Mouse (Mus musculus) lung, adult 18-20 months (tissue): ENCODE data around the gene Slc37a2.
A peak's percentile ranks its signal among the peaks of the same experiment; 100 is the strongest.

Experiments
- DNase-seq, 2 experiments: peaks; one replicate each; pipeline ENCODE4 v3.0.0; 2022; ENCODE audit warnings: mixed read lengths in 2 of 2

The Slc37a2 gene

GRCm38 (mm10) chr9:37214327-37215060 is 41.0 kb downstream of the Slc37a2 start:
- DNase-seq, result no peak

DNA sequence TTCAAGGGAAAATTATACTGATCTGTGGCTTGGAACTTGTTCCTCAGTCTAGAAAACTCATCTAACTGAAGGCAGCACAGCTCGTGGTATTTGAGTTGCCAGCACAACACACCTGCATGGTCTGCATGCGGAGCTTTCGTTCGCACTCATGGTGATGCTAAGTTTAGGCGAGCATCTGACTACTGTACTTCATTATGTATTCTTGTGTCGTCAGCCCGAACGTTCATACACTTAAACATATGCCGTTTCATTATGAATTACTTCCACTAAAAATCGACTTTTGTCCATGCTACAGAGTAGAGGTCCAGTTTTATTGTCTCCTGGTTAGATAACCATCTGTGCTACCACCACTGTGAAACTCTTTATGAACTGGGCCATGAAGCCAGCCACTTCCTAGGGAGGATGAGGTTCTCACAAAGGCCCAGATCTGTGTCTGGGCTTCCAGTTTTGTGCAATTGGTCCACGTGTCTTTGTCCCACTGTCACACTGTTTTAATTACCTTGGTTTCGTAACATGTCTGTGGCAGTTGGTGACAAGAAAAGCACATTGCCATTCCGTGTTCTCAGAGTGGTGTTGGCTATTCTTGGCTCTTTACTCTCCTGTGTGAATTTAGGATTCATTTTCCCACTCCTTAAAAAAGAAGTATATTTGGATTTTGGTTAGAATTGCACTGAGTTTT is 42.3 kb downstream of the Slc37a2 start:
- no peak for DNase-seq

DNA sequence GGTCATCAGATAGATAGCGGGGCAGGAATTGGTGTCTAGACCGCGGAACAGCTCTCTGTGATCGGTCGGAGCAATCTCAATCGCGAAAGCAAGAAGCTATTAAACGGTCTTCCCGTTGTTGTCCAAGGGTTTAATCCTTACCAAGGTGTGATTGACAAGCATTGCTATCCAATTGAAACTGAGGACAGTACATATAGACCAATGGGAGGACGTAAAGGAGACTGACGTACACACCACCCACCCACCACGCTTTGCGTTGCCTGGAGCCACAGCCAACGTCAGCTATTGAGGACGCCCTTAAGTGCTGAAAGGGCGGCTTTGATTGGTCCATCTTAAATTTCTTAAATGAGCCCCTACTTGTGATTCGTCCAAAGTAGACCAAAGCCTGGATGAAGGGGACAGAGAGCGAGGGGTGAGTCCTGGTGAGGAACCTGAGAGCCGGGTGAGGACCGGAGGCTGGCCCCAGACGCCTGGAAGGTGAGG is 47.6 kb downstream of the Slc37a2 start, which contains the start of gene Tmem218:
TSS of gene Tmem218 (plus strand) at position 295 of the 483 bp plus-strand sequence.
- DNase-seq, result peak; percentile 93 to 96

- DNase-seq, result no peak
Observed at GRCm38 (mm10) chr9:37203884-37204283, 51.7 kb downstream of the Slc37a2 start.

GRCm38 (mm10) chr9:37200414-37200813 is 55.1 kb downstream of the Slc37a2 start:
- peak; percentile 9 to 30 for DNase-seq

- no peak for DNase-seq
Observed at GRCm38 (mm10) chr9:37197067-37197466, 58.5 kb downstream of the Slc37a2 start.

DNA sequence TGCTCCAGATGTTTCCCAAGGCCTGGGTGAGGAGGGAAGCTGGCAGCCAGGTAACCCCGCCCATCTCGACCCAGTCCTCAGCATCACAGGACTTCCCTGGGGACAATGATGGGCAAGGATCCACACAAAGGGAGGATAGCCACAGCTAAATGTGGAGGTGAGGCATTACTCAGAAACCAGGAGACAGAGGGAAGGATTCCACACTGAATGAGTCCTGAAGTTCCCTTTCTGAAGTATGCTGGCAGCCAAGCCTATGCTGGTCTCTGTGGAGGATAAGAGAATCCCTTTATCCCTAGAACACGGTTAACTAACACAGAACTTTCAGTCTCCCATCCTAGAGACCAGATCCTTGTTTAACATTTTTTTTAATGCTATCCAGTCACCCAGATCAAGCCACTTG is 67.5 kb downstream of the Slc37a2 start:
- no peak for DNase-seq

- no peak for DNase-seq
Observed at GRCm38 (mm10) chr9:37187407-37187806, 68.1 kb downstream of the Slc37a2 start.

- no peak for DNase-seq
Observed at GRCm38 (mm10) chr9:37183176-37183575, 72.4 kb downstream of the Slc37a2 start.

DNA sequence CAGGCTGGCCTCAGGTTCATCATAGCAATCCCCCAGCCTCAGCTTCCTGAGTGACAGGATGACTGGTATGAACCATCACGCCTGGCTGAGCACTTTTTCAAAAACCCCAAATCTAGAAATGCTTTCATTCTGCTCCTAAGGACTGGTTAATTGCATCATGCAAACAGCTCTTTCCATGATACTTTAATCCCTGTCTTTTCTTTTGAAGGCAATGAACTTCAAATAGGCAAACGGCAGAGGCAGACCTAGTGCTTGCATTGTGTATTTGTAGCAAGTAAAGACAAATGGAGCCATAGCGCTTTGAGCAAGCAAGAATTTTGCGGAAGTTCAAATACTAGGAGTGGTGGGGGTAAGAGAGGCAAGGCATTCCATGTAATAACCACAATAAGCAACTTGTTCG is 73.9 kb downstream of the Slc37a2 start:
- DNase-seq, result no peak

DNA sequence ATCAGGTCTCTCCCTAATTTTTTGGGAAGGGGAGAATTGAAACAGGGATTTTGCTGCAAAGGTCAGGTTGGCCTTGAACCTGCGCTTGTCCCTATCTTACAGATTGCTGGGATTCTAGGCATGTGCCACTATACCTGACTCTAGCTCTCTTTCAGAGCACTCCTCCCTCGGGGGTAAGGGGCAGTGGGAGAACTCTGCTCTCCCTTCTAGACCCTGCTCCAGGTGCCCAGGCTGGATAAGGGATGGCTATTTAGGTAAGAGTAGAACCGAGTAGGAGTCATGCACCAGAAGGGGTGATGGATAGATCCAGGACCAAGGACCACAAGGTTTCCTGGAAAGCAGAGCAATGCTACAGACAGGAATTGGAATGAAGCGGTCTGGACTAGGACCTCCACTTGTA is 75.9 kb downstream of the Slc37a2 start:
- DNase-seq, result no peak

DNA sequence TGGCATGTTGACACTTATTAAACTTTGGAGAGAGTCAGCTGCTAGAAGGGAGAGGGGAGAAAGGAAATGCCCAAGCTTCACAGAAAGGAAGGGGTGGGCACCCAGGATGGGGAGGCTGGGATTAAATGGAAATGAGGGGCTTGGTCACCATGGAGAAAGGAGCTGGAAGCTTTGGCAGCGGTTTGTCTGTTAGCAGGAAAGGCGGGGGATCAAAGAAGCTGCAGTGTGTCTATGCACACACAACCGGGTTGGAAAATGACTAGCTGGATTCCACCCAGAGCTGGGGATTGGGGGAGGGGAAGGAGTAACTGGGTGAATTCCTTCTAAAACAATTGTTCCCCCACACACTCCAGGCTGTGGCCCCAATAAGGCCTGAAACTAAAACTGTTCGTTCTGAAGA is 76.6 kb downstream of the Slc37a2 start:
- DNase-seq, result no peak
